Mouse (Mus musculus): ENCODE measurements at regions not wholly inside any gene's neighbourhood (a gene's known extent, or its start where the extent isn't known, plus 50 kb on each side); places are given as distances from the start of the nearest gene placed in this dataset.

DNA sequence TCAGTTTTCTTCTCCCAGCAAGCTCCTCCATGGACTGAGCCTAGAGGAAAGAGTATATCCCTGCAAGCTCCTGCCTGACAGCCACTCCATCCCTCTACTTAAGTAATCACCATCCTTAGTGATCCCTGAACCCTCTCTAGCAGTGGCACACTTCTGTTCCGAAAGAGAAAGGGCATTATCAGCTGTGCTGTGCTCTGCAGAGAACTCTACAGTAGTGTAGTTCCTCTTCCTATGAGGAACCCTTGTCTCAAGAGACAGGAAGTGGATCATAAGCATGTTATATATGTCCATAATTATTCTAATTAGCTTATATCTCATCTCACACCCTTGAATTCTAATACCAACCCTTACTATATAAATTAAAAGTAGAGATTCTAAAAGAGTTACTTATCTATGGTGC is 259.2 kb upstream of the Thbs1 start:
- Histone ChIP-seq H3K27ac (replicated peaks; ENCODE audit: low read depth, low read length) (no peak overlapping the region), H3K4me3 (ENCODE audit: low read depth, low read length) (no peak overlapping the region), H3K9me3 (ENCODE audit: control insufficient read depth, low read length) (no peaks in the 10 kb centered on the region), H3K9ac (ENCODE audit: low read length) (no peak overlapping the region), H3K4me1 (ENCODE audit: control insufficient read depth, insufficient read depth, low read length) (no peaks in the 10 kb centered on the region), H3K36me3 (ENCODE audit: control insufficient read depth, insufficient read depth, low read length) (no peaks in the 10 kb centered on the region), H3K27me3 (ENCODE audit: control insufficient read depth, insufficient read depth, low read length) (no peaks in the 10 kb centered on the region), H3K4me2 (ENCODE audit: low read depth, severe bottlenecking) (no peak overlapping the region)
- DNase-seq (ENCODE audit: low spot score): no peak
- 83% methylated on average over 1 of the region's 1 CpGs for WGBS
- no peak for ATAC-seq (ENCODE audit: insufficient number of reproducible peaks, low FRiP score, low TSS enrichment, low read depth)

DNA sequence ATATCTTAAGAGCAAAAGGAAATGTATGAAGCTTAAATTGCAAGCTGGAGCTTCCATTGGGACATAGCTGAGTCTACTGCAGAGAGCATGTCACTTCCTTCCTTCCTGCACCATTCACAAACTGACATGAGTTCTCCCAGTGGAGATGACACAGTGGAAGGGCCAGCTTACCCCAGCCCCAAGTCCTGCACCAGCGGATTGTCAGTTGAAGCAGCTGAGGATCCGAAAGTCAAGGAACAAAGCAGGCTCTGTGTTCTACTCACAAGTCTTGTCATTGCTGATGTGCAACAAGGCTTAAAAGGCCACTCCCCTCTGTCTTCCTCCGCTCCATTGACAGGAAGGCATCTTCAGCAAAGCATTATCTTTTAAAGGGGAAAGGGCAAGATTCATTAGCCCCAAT is 249.4 kb upstream of the Thbs1 start:
- 87% methylated on average over 3 of the region's 3 CpGs for WGBS
- Histone ChIP-seq H3K9ac (ENCODE audit: low read length) (no peak overlapping the region), H3K4me2 (ENCODE audit: low read depth, severe bottlenecking) (no peak overlapping the region), H3K36me3 (ENCODE audit: control insufficient read depth, insufficient read depth, low read length) (no peaks in the 10 kb centered on the region), H3K27me3 (ENCODE audit: control insufficient read depth, insufficient read depth, low read length) (no peaks in the 10 kb centered on the region), H3K27ac (replicated peaks; ENCODE audit: low read depth, low read length) (no peak overlapping the region), H3K9me3 (ENCODE audit: control insufficient read depth, low read length) (no peaks in the 10 kb centered on the region), H3K4me1 (ENCODE audit: control insufficient read depth, insufficient read depth, low read length) (no peaks in the 10 kb centered on the region), H3K4me3 (ENCODE audit: low read depth, low read length) (no peak overlapping the region)
- no peak for DNase-seq (ENCODE audit: low spot score)
- no peak for ATAC-seq (ENCODE audit: insufficient number of reproducible peaks, low FRiP score, low TSS enrichment, low read depth)

DNA sequence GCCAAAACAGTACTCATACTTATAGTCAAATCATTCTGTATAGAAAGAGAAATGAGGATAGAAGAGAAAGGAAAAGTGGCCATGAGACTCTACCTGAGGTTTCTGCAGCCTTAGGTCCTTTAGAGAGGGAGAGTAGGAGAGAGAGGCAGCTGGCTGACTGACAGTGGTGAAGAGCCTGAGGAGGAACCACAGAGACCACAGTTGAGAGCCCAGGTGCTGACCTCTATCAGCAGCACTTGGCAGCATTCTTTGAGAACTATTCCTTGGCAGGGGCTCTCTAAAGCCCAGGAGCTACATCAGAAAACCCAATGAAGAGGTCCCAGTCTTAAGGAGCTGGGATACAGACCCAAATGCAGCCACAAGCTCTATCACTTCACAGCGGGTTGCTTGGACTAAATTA is 246.6 kb upstream of the Thbs1 start:
- no peaks in the 10 kb centered on the region for H3K4me1 ChIP-seq (ENCODE audit: control insufficient read depth, insufficient read depth, low read length)
- no peak overlapping the region for H3K27ac ChIP-seq (replicated peaks; ENCODE audit: low read depth, low read length)
- H3K4me3 ChIP-seq (ENCODE audit: low read depth, low read length): no peak overlapping the region
- H3K27me3 ChIP-seq (ENCODE audit: control insufficient read depth, insufficient read depth, low read length): no peaks in the 10 kb centered on the region
- H3K9ac ChIP-seq (ENCODE audit: low read length): no peak overlapping the region
- DNase-seq (ENCODE audit: low spot score) (no peak), ATAC-seq (ENCODE audit: insufficient number of reproducible peaks, low FRiP score, low TSS enrichment, low read depth) (no peak)
- no peaks in the 10 kb centered on the region for H3K36me3 ChIP-seq (ENCODE audit: control insufficient read depth, insufficient read depth, low read length)
- H3K9me3 ChIP-seq (ENCODE audit: control insufficient read depth, low read length): no peaks in the 10 kb centered on the region
- no peak overlapping the region for H3K4me2 ChIP-seq (ENCODE audit: low read depth, severe bottlenecking)
- 91% methylated on average over 1 of the region's 1 CpGs for WGBS

DNA sequence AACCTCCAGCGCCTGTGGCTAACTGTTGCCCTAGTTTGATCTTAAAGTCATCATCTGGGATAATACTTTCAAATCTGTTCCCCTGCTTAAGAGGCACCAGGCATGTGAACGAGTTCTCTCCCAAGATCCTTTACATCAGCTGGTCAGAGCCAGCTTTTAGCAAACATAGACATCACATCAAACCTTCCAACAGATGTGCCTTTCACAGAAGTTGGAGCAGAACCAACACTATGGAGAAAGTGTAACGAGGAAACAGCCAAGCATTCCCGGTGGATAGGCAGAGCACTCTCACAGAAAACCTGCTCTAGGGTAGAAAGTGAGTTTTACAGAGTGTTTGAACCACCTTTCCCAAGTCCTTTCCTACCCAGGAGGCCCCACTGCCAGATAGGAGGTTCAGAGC is 244.7 kb upstream of the Thbs1 start:
- H3K9ac ChIP-seq (ENCODE audit: low read length): no peak overlapping the region
- H3K9me3 ChIP-seq (ENCODE audit: control insufficient read depth, low read length): no peaks in the 10 kb centered on the region
- no peak for ATAC-seq (ENCODE audit: insufficient number of reproducible peaks, low FRiP score, low TSS enrichment, low read depth)
- no peaks in the 10 kb centered on the region for H3K27me3 ChIP-seq (ENCODE audit: control insufficient read depth, insufficient read depth, low read length)
- DNase-seq (ENCODE audit: low spot score): no peak
- no peak overlapping the region for H3K4me3 ChIP-seq (ENCODE audit: low read depth, low read length)
- H3K36me3 ChIP-seq (ENCODE audit: control insufficient read depth, insufficient read depth, low read length): no peaks in the 10 kb centered on the region
- no peak overlapping the region for H3K27ac ChIP-seq (replicated peaks; ENCODE audit: low read depth, low read length)
- no peaks in the 10 kb centered on the region for H3K4me1 ChIP-seq (ENCODE audit: control insufficient read depth, insufficient read depth, low read length)
- 79% methylated on average over 4 of the region's 4 CpGs for WGBS
- no peak overlapping the region for H3K4me2 ChIP-seq (ENCODE audit: low read depth, severe bottlenecking)

DNA sequence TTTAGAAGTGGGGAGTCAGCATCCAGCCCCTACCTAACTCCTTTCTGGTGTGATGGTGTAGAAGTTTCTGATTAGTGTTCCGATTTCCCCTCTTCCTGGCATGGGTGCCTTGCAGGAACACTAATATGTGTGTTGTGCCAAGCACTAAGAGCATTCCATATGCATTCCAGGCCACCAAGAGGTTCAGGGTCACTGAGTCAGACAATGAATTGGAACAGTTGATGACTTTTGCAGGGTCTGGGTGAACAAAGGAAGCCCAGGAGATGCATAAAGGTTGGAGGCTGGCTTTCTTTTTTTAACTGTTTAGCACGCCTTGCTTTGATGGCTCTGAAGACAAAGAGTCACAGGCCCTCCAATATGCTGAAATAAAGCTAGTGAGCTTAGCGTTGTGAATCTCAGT is 244.3 kb upstream of the Thbs1 start:
- no peak overlapping the region for H3K9ac ChIP-seq (ENCODE audit: low read length)
- H3K27me3 ChIP-seq (ENCODE audit: control insufficient read depth, insufficient read depth, low read length): no peaks in the 10 kb centered on the region
- WGBS: 89% methylated on average over 3 of the region's 3 CpGs
- H3K27ac ChIP-seq (replicated peaks; ENCODE audit: low read depth, low read length): no peak overlapping the region
- ATAC-seq (ENCODE audit: insufficient number of reproducible peaks, low FRiP score, low TSS enrichment, low read depth): no peak
- no peak overlapping the region for H3K4me2 ChIP-seq (ENCODE audit: low read depth, severe bottlenecking)
- H3K36me3 ChIP-seq (ENCODE audit: control insufficient read depth, insufficient read depth, low read length): no peaks in the 10 kb centered on the region
- no peak for DNase-seq (ENCODE audit: low spot score)
- no peak overlapping the region for H3K4me3 ChIP-seq (ENCODE audit: low read depth, low read length)
- no peaks in the 10 kb centered on the region for H3K9me3 ChIP-seq (ENCODE audit: control insufficient read depth, low read length)
- no peaks in the 10 kb centered on the region for H3K4me1 ChIP-seq (ENCODE audit: control insufficient read depth, insufficient read depth, low read length)

DNA sequence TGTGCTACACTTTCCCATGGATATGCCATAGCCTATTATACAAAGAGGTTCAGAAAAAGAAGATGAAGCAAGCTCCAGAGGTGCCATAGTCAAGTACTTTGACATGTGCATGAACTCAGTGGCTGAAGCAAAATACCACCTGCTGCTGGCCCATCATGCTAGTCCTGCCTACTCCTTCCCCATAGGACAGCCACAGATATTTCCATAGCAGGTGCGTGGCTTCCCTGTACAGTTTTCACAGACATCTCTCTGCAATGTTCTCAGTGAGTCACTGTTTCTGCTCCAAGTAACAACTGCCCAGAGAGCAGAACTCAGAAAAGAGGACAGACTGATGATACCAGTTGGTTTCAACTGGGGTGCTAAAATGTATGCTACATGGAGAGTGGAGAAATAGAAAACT is 242.8 kb upstream of the Thbs1 start:
- Histone ChIP-seq H3K27ac (replicated peaks; ENCODE audit: low read depth, low read length) (no peak overlapping the region), H3K9ac (ENCODE audit: low read length) (no peak overlapping the region), H3K9me3 (ENCODE audit: control insufficient read depth, low read length) (no peaks in the 10 kb centered on the region), H3K36me3 (ENCODE audit: control insufficient read depth, insufficient read depth, low read length) (no peaks in the 10 kb centered on the region), H3K27me3 (ENCODE audit: control insufficient read depth, insufficient read depth, low read length) (no peaks in the 10 kb centered on the region), H3K4me3 (ENCODE audit: low read depth, low read length) (no peak overlapping the region), H3K4me2 (ENCODE audit: low read depth, severe bottlenecking) (no peak overlapping the region), H3K4me1 (ENCODE audit: control insufficient read depth, insufficient read depth, low read length) (no peaks in the 10 kb centered on the region)
- ATAC-seq (ENCODE audit: insufficient number of reproducible peaks, low FRiP score, low TSS enrichment, low read depth) (no peak), DNase-seq (ENCODE audit: low spot score) (no peak)
- 96% methylated on average over 1 of the region's 1 CpGs for WGBS

DNA sequence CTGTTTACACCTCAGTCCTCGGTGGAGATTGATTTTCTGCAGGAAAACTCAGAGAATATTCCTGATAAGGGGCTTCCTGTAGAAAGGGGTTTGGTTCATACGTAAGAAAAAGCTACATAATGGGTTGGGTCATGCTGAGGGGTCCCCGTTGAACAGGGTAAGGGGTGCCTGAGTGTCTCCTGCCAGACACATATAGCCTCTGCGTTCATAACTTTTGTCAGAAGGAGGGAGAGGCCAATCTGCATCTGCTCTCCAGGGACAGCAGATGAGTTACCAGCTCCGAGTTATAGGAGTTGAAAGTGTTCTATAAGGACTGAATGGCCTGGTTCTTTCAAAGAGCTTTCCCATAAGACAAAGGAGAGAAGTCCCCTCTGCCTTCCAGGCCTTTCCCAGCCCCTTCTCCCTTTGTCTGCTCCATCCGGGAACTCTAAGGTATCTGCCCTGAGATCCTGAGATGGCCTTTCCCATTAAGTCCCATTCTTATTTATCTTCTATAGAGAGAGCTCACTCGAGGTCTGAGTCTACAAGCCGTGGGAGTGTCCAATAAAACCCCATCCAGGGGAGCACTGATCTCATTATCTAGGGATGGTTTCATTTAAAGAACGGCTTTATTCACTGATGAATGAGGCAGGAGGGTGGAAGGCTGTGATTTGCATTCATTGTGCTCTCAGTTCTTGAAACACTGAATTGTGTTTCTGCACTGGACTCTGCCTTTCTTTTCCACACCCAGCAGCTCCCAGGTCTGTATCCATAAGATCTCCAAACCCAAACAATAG is 240.0 kb upstream of the Thbs1 start:
- Histone ChIP-seq H3K9ac (ENCODE audit: low read length) (no peak overlapping the region), H3K27me3 (ENCODE audit: control insufficient read depth, insufficient read depth, low read length) (no peaks in the 10 kb centered on the region), H3K36me3 (ENCODE audit: control insufficient read depth, insufficient read depth, low read length) (no peaks in the 10 kb centered on the region), H3K4me3 (ENCODE audit: low read depth, low read length) (no peak overlapping the region), H3K4me2 (ENCODE audit: low read depth, severe bottlenecking) (no peak overlapping the region), H3K4me1 (ENCODE audit: control insufficient read depth, insufficient read depth, low read length) (no peaks in the 10 kb centered on the region), H3K9me3 (ENCODE audit: control insufficient read depth, low read length) (no peaks in the 10 kb centered on the region), H3K27ac (replicated peaks; ENCODE audit: low read depth, low read length) (no peak overlapping the region)
- DNase-seq (ENCODE audit: low spot score) (no peak), ATAC-seq (ENCODE audit: insufficient number of reproducible peaks, low FRiP score, low TSS enrichment, low read depth) (no peak)
- 75% methylated on average over 9 of the region's 9 CpGs for WGBS

DNA sequence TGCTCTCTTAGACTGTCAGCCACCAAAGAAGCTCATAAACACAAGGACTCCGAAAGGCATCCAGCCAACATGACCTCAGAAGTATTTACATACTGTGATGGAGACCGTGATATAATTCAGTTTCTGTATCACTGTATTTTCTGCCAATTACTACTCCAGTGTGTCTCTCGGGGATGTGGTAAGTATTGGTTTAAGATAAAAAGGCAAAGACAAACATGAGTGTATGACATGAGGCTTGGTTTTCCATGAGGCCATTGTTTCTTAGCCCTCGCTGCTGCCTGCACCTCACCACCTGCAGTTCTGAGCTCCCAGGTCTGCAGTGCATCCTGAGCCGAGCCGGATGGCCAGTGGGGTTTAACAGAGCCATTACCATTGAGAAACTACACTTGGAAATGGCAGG is 233.9 kb upstream of the Thbs1 start:
- H3K4me3 ChIP-seq (ENCODE audit: low read depth, low read length): no peak overlapping the region
- no peak overlapping the region for H3K27ac ChIP-seq (replicated peaks; ENCODE audit: low read depth, low read length)
- no peaks in the 10 kb centered on the region for H3K36me3 ChIP-seq (ENCODE audit: control insufficient read depth, insufficient read depth, low read length)
- no peak overlapping the region for H3K9ac ChIP-seq (ENCODE audit: low read length)
- H3K4me1 ChIP-seq (ENCODE audit: control insufficient read depth, insufficient read depth, low read length): no peaks in the 10 kb centered on the region
- H3K9me3 ChIP-seq (ENCODE audit: control insufficient read depth, low read length): no peaks in the 10 kb centered on the region
- ATAC-seq (ENCODE audit: insufficient number of reproducible peaks, low FRiP score, low TSS enrichment, low read depth) (no peak), DNase-seq (ENCODE audit: low spot score) (no peak)
- H3K27me3 ChIP-seq (ENCODE audit: control insufficient read depth, insufficient read depth, low read length): no peaks in the 10 kb centered on the region
- H3K4me2 ChIP-seq (ENCODE audit: low read depth, severe bottlenecking): no peak overlapping the region
- 86% methylated on average over 6 of the region's 6 CpGs for WGBS

DNA sequence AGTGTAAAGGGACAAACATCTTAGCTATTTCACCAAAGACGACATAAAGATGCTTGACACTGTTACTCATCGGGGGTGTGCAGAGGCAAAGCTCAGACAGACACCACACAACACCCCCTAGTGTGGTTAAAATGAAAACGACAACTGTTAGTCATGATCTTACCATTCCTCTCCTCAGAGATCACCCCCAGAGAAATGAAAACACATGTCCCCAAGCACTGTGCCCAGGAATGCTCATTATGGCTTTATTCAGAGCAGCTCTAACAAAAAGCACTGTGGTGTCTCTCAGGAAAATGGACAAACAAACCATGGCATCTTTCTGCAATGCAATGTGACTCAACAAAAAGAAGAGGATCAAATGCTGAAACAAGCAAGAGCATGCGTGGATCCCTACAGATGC is 229.5 kb upstream of the Thbs1 start:
- DNase-seq (ENCODE audit: low spot score) (no peak), ATAC-seq (ENCODE audit: insufficient number of reproducible peaks, low FRiP score, low TSS enrichment, low read depth) (no peak)
- Histone ChIP-seq H3K36me3 (ENCODE audit: control insufficient read depth, insufficient read depth, low read length) (no peaks in the 10 kb centered on the region), H3K27me3 (ENCODE audit: control insufficient read depth, insufficient read depth, low read length) (no peaks in the 10 kb centered on the region), H3K4me1 (ENCODE audit: control insufficient read depth, insufficient read depth, low read length) (no peaks in the 10 kb centered on the region), H3K4me3 (ENCODE audit: low read depth, low read length) (no peak overlapping the region), H3K9me3 (ENCODE audit: control insufficient read depth, low read length) (no peaks in the 10 kb centered on the region), H3K4me2 (ENCODE audit: low read depth, severe bottlenecking) (no peak overlapping the region), H3K27ac (replicated peaks; ENCODE audit: low read depth, low read length) (no peak overlapping the region), H3K9ac (ENCODE audit: low read length) (no peak overlapping the region)
- WGBS: 78% methylated on average over 4 of the region's 4 CpGs
